Mouse (Mus musculus): ENCODE data around the gene Ctc1. TPM values are rescaled to one million over a fixed set of nuclear protein-coding genes. Genes with fewer than 3 reads are reported as not detected.

Ctc1 gene
- total RNA-seq, 2 experiments from 2014 or later: 35.5 to 36.0 TPM

GRCm38 (mm10) chr11:69045531-69046394 lies 30.1 kb downstream of the Ctc1 start, which contains the start of gene Aurkb:
Gene Aurkb (plus strand): TSS chr11:69045647.
- DNase-seq (ENCODE audit: extremely low spot score in 1 of 2, low spot score in 1 of 2): peak in 1 of 2 experiments; percentile 71

- DNase-seq (ENCODE audit: extremely low spot score in 1 of 2, low spot score in 1 of 2): no peak
These were observed 30.7 kb downstream of the Ctc1 start for GRCm38 (mm10) chr11:69046395-69046774.

GRCm38 (mm10) chr11:69047592-69047991 lies 31.9 kb downstream of the Ctc1 start:
- no peak for DNase-seq (ENCODE audit: extremely low spot score in 1 of 2, low spot score in 1 of 2)

- no peak for DNase-seq (ENCODE audit: extremely low spot score in 1 of 2, low spot score in 1 of 2)
These were observed 32.4 kb downstream of the Ctc1 start for GRCm38 (mm10) chr11:69048151-69048550.

- DNase-seq (ENCODE audit: extremely low spot score in 1 of 2, low spot score in 1 of 2): no peak
These were observed 35.0 kb downstream of the Ctc1 start for GRCm38 (mm10) chr11:69050748-69051147.

GRCm38 (mm10) chr11:69051771-69052170 lies 36.1 kb downstream of the Ctc1 start:
- no peak for DNase-seq (ENCODE audit: extremely low spot score in 1 of 2, low spot score in 1 of 2)

- no peak for DNase-seq (ENCODE audit: extremely low spot score in 1 of 2, low spot score in 1 of 2)
These were observed 37.2 kb downstream of the Ctc1 start for GRCm38 (mm10) chr11:69052824-69053421.

- no peak for DNase-seq (ENCODE audit: extremely low spot score in 1 of 2, low spot score in 1 of 2)
These were observed 38.1 kb downstream of the Ctc1 start for GRCm38 (mm10) chr11:69053848-69054247.

GRCm38 (mm10) chr11:69058265-69058664 lies 42.6 kb downstream of the Ctc1 start:
- no peak for DNase-seq (ENCODE audit: extremely low spot score in 1 of 2, low spot score in 1 of 2)

GRCm38 (mm10) chr11:69058729-69059356 lies 43.1 kb downstream of the Ctc1 start:
- DNase-seq (ENCODE audit: extremely low spot score in 1 of 2, low spot score in 1 of 2): no peak

GRCm38 (mm10) chr11:69059357-69059974 lies 43.8 kb downstream of the Ctc1 start, which contains the start of gene Borcs6:
Gene Borcs6 (plus strand): TSS chr11:69059717.
- peak; percentile 80 to 91 for DNase-seq (ENCODE audit: extremely low spot score in 1 of 2, low spot score in 1 of 2)

GRCm38 (mm10) chr11:69059975-69060411 lies 44.3 kb downstream of the Ctc1 start:
- peak in 1 of 2 experiments; percentile 44 for DNase-seq (ENCODE audit: extremely low spot score in 1 of 2, low spot score in 1 of 2)

GRCm38 (mm10) chr11:69060448-69061254 lies 44.9 kb downstream of the Ctc1 start:
- peak in 1 of 2 experiments; percentile 27 for DNase-seq (ENCODE audit: extremely low spot score in 1 of 2, low spot score in 1 of 2)

GRCm38 (mm10) chr11:69061255-69061912 lies 45.7 kb downstream of the Ctc1 start:
- DNase-seq (ENCODE audit: extremely low spot score in 1 of 2, low spot score in 1 of 2): no peak

- peak; percentile 68 to 90 for DNase-seq (ENCODE audit: extremely low spot score in 1 of 2, low spot score in 1 of 2)
These were observed 46.6 kb downstream of the Ctc1 start for GRCm38 (mm10) chr11:69062194-69062760.

- DNase-seq (ENCODE audit: extremely low spot score in 1 of 2, low spot score in 1 of 2): peak; percentile 98
These were observed 47.1 kb downstream of the Ctc1 start for GRCm38 (mm10) chr11:69062761-69063224.

GRCm38 (mm10) chr11:69063413-69064201 lies 47.9 kb downstream of the Ctc1 start:
- peak; percentile 84 to 86 for DNase-seq (ENCODE audit: extremely low spot score in 1 of 2, low spot score in 1 of 2)

Measured in layer of hippocampus, postnatal 25 days (tissue).